ENCODE assay signal across 9 mouse cellular contexts in genomic region chr11:76167079-76167765, GRCm38 (mm10). TPM values are rescaled to one million over a fixed set of nuclear protein-coding genes. Genes with fewer than 3 reads are reported as not detected.
DNase-seq lines count a peak whose midpoint lies in the region; ATAC-seq and TF ChIP-seq lines count a peak whose summit lies in the region.
"Had no signal": no experiment of that assay in that cellular context is flagged by ENCODE, and none has a peak within 500 bp of the region (broad histone marks: within the 10 kb centered on the region; RNA-seq: fewer than 3 reads in every experiment).

No protein-coding gene starts in this region.

- no peaks in the 10 kb centered on the region for H3K9me3 ChIP-seq in midbrain, embryonic 10.5 days (replicated peaks)
- H3K9me3 ChIP-seq in midbrain, embryonic 15.5 days: no peaks in the 10 kb centered on the region
- H3K9me3 ChIP-seq in limb, embryonic 14.5 days (ENCODE audit: control insufficient read depth, low read length): no peaks in the 10 kb centered on the region
- H3K9me3 ChIP-seq: heart, embryonic 15.5 days had no signal

- no peak for TF ChIP-seq POLR2A in cortical plate, adult 2 months (IDR thresholded peaks at IDR 0.05; ENCODE audit: extremely low read depth, insufficient read depth, low read length)
- TF ChIP-seq POLR2A in limb, embryonic 14.5 days (IDR thresholded peaks at IDR 0.05; ENCODE audit: borderline replicate concordance, extremely low read depth, insufficient read depth, insufficient read length): no peak

- H3K27me3 ChIP-seq in midbrain, embryonic 10.5 days (ENCODE audit: low read depth, poor library complexity, severe bottlenecking): no peaks in the 10 kb centered on the region
- H3K27me3 ChIP-seq in midbrain, embryonic 15.5 days (replicated peaks): no peaks in the 10 kb centered on the region
- H3K27me3 ChIP-seq in limb, embryonic 14.5 days (ENCODE audit: control insufficient read depth, insufficient read depth, low read length): no peaks in the 10 kb centered on the region
- H3K27me3 ChIP-seq: heart, embryonic 15.5 days had no signal

- WGBS in midbrain, embryonic 10.5 days: 38% methylated on average over 5 of the region's 5 CpGs
- 29% methylated on average over 5 of the region's 5 CpGs for WGBS in midbrain, embryonic 15.5 days
- WGBS in limb, embryonic 14.5 days: 28% methylated on average over 5 of the region's 5 CpGs

- H3K36me3 ChIP-seq in midbrain, embryonic 10.5 days: peaks cover 28% of the 10 kb centered on the region
- H3K36me3 ChIP-seq in midbrain, embryonic 15.5 days (replicated peaks): peaks cover 19% of the 10 kb centered on the region
- H3K36me3 ChIP-seq in limb, embryonic 14.5 days (ENCODE audit: control insufficient read depth, insufficient read depth, low read length): peaks cover 31% of the 10 kb centered on the region

- DNase-seq in midbrain, embryonic 10.5 days (ENCODE audit: low spot score): peak; percentile 62
- peak; percentile 88 for DNase-seq in adipocyte (ENCODE audit: low spot score)
- peak; percentile 77 to 83 for DNase-seq in heart, postnatal 14 days
- peak; percentile 66 for DNase-seq in limb, embryonic 14.5 days (ENCODE audit: low spot score)
- peak; percentile 70 for DNase-seq in retina, postnatal 7 days (ENCODE audit: low read depth, low spot score)
- peak; percentile 53 for DNase-seq in yolk sac, embryonic 10.5 days (ENCODE audit: low spot score)

- H3K4me2 ChIP-seq in midbrain, embryonic 15.5 days: no peak overlapping the region
- H3K4me2 ChIP-seq in limb, embryonic 14.5 days (replicated peaks; ENCODE audit: low read depth, low read length, severe bottlenecking): no peak overlapping the region
- H3K4me2 ChIP-seq: heart, embryonic 15.5 days had no signal

- H3K9ac ChIP-seq in midbrain, embryonic 15.5 days: no peak overlapping the region
- H3K9ac ChIP-seq in limb, embryonic 14.5 days (ENCODE audit: low read depth, low read length, severe bottlenecking): no peak overlapping the region
- H3K9ac ChIP-seq: heart, embryonic 15.5 days had no signal

- intact Hi-C loops in heart, postnatal 14 days (cut with DNase I): loop anchor here (1.0 to 2.0 kb wide), 4 partner anchors 140 to 384 kb away; partner anchors contain the start of gene Rflnb

- peak; percentile 40; the same call in 1 of the 2 replicates for TF ChIP-seq CTCF in cortical plate, adult 2 months (IDR thresholded peaks at IDR 0.05; ENCODE audit: extremely low read depth, insufficient read depth, low read length)

- no peak for ATAC-seq in midbrain, embryonic 15.5 days (replicated peaks)
- no peak for ATAC-seq in limb, embryonic 14.5 days (ENCODE audit: low FRiP score, low read depth)

- H3K4me3 ChIP-seq in midbrain, embryonic 10.5 days: no peak overlapping the region
- H3K4me3 ChIP-seq in midbrain, embryonic 15.5 days: no peak overlapping the region
- H3K4me3 ChIP-seq in cortical plate, adult 2 months (ENCODE audit: insufficient read depth, low read length): no peak overlapping the region
- H3K4me3 ChIP-seq in limb, embryonic 14.5 days (replicated peaks; ENCODE audit: low read length): no peak overlapping the region
- H3K4me3 ChIP-seq: heart, embryonic 15.5 days had no signal

- H3K4me1 ChIP-seq in midbrain, embryonic 10.5 days: no peaks in the 10 kb centered on the region
- no peaks in the 10 kb centered on the region for H3K4me1 ChIP-seq in midbrain, embryonic 15.5 days
- peaks cover 4% of the 10 kb centered on the region; the same call in 1 of the 2 replicates for H3K4me1 ChIP-seq in cortical plate, adult 2 months (ENCODE audit: control insufficient read depth, insufficient read depth, low read length)
- no peaks in the 10 kb centered on the region for H3K4me1 ChIP-seq in limb, embryonic 14.5 days (ENCODE audit: control insufficient read depth, insufficient read depth, low read length)

- H3K27ac ChIP-seq in midbrain, embryonic 10.5 days (replicated peaks): no peak overlapping the region
- no peak overlapping the region for H3K27ac ChIP-seq in midbrain, embryonic 15.5 days
- no peak overlapping the region for H3K27ac ChIP-seq in cortical plate, adult 2 months (ENCODE audit: insufficient read depth, low read length)
- H3K27ac ChIP-seq in limb, embryonic 14.5 days (replicated peaks; ENCODE audit: low read depth, low read length): no peak overlapping the region
- H3K27ac ChIP-seq: heart, embryonic 15.5 days had no signal

RNA-seq across cellular contexts. Expression of gene Vps53, which starts 12.2 kb away (rescaled TPM):
- 36.5 and 41.4 TPM in 2 replicates for polyA plus RNA-seq in midbrain, embryonic 10.5 days (2016; fragmentation: Nextera tagmentation; extraction: Ambion mirVana)
- polyA plus RNA-seq in midbrain, embryonic 15.5 days (2015; fragmentation: Nextera tagmentation; extraction: Ambion mirVana): 67.8 and 72.0 TPM in 2 replicates
- polyA plus RNA-seq in cortical plate, adult 2 months (2012; rRNA removed): 56.6 and 57.4 TPM in 2 replicates
- 10 to 100 TPM; 29.1 to 30.9 TPM for total RNA-seq in heart, postnatal 14 days (2021)
- 26.6 and 29.6 TPM in 2 replicates for polyA plus RNA-seq in limb, embryonic 14.5 days (2012; rRNA removed)
- 37.3 and 41.9 TPM in 2 replicates for polyA plus RNA-seq in limb, embryonic 14.5 days (2014; fragmentation: Nextera tagmentation; extraction: Ambion mirVana)

RNA-seq across cellular contexts. Expression of gene Fam57a, which starts 12.2 kb away (rescaled TPM):
- polyA plus RNA-seq in midbrain, embryonic 10.5 days (2016; fragmentation: Nextera tagmentation; extraction: Ambion mirVana): 32.2 and 32.4 TPM in 2 replicates
- 23.9 and 27.1 TPM in 2 replicates for polyA plus RNA-seq in midbrain, embryonic 15.5 days (2015; fragmentation: Nextera tagmentation; extraction: Ambion mirVana)
- polyA plus RNA-seq in cortical plate, adult 2 months (2012; rRNA removed): 28.6 and 32.3 TPM in 2 replicates
- total RNA-seq in heart, postnatal 14 days (2021): 1 to 10 TPM; 6.3 to 6.6 TPM
- polyA plus RNA-seq in limb, embryonic 14.5 days (2012; rRNA removed): 39.0 and 40.1 TPM in 2 replicates
- 48.3 and 60.8 TPM in 2 replicates for polyA plus RNA-seq in limb, embryonic 14.5 days (2014; fragmentation: Nextera tagmentation; extraction: Ambion mirVana)

RNA-seq across cellular contexts. Expression of gene Dbil5, which starts 50.2 kb away (rescaled TPM):
- polyA plus RNA-seq in midbrain, embryonic 10.5 days (2016; fragmentation: Nextera tagmentation; extraction: Ambion mirVana): 0.88 TPM in 1 of 2 replicates, not detected in the other
- 0.54 and 0.74 TPM in 2 replicates for polyA plus RNA-seq in midbrain, embryonic 15.5 days (2015; fragmentation: Nextera tagmentation; extraction: Ambion mirVana)
- polyA plus RNA-seq in cortical plate, adult 2 months (2012; rRNA removed): 1.9 and 2.2 TPM in 2 replicates
- not detected for total RNA-seq in heart, postnatal 14 days (2021)
- 0.41 and 0.93 TPM in 2 replicates for polyA plus RNA-seq in limb, embryonic 14.5 days (2012; rRNA removed)
- 0.64 and 1.4 TPM in 2 replicates for polyA plus RNA-seq in limb, embryonic 14.5 days (2014; fragmentation: Nextera tagmentation; extraction: Ambion mirVana)

RNA-seq across cellular contexts. Expression of gene Gemin4, which starts 50.2 kb away (rescaled TPM):
- 45.4 and 51.3 TPM in 2 replicates for polyA plus RNA-seq in midbrain, embryonic 10.5 days (2016; fragmentation: Nextera tagmentation; extraction: Ambion mirVana)
- polyA plus RNA-seq in midbrain, embryonic 15.5 days (2015; fragmentation: Nextera tagmentation; extraction: Ambion mirVana): 13.2 and 15.6 TPM in 2 replicates
- 5.8 and 6.6 TPM in 2 replicates for polyA plus RNA-seq in cortical plate, adult 2 months (2012; rRNA removed)
- total RNA-seq in heart, postnatal 14 days (2021): 1 to 10 TPM; 1.8 to 2.6 TPM
- polyA plus RNA-seq in limb, embryonic 14.5 days (2012; rRNA removed): 14.8 and 17.1 TPM in 2 replicates
- 32.0 and 32.6 TPM in 2 replicates for polyA plus RNA-seq in limb, embryonic 14.5 days (2014; fragmentation: Nextera tagmentation; extraction: Ambion mirVana)
